Mouse (Mus musculus): Measurements from ENCODE around the gene Lrfn1.

GRCm38 (mm10) chr7:28478854-28479253 is 27.1 kb downstream of the Lrfn1 start:
- TF ChIP-seq CTCF (IDR thresholded peaks at IDR 0.05) = no peak
- no peak for TF ChIP-seq EP300 (IDR thresholded peaks at IDR 0.05; ENCODE audit: insufficient read depth, low read depth, low read length)

Measured in heart, adult 2 months (tissue).